Mouse (Mus musculus) bone marrow macrophage, adult 2 months (primary cell): Measurements from ENCODE around the gene Cfap57.

Source experiments
- CTCF ChIP-seq: IDR thresholded peaks from 2 replicates; pipeline ENCODE4 v1.5.1; 2012; ENCODE audit warnings: low read depth, mild to moderate bottlenecking, low read length, moderate library complexity
- POLR2A ChIP-seq: IDR thresholded peaks from 2 replicates; pipeline ENCODE4 v1.6.1; 2012; ENCODE audit warnings: mild to moderate bottlenecking, low read depth, low read length, borderline replicate concordance

- no peak for TF ChIP-seq POLR2A
- peak; percentile 94 for TF ChIP-seq CTCF
Measured at GRCm38 (mm10) chr4:118612619-118613018, 8.0 kb downstream of the Cfap57 start.
